Mouse (Mus musculus) forebrain, embryonic 10.5 days (tissue): ENCODE results near the gene Mrvi1. TPM values are rescaled to one million over a fixed set of nuclear protein-coding genes. Genes with fewer than 3 reads are reported as not detected.

ENCODE experiments used
- DNase-seq: peaks from one replicate; pipeline ENCODE4 v3.0.0-alpha.2; 2017; ENCODE audit warnings: low spot score; ENCODE audit errors: extremely low spot score
- H3K27ac ChIP-seq: fragments of 300-500 bp; sonication (generic); 2 replicates; pipeline ENCODE4 v1.5.1; 2016; ENCODE audit warnings: mild to moderate bottlenecking
- H3K27me3 ChIP-seq: fragments of 300-500 bp; sonication (generic); 2 replicates; pipeline ENCODE4 v1.6.1; 2016; ENCODE audit warnings: mild to moderate bottlenecking; ENCODE audit not compliant: poor library complexity, severe bottlenecking
- H3K36me3 ChIP-seq: fragments of 300-500 bp; sonication (generic); replicated peaks from 2 replicates; pipeline ENCODE4 v1.6.1; 2016; ENCODE audit warnings: mild to moderate bottlenecking, moderate library complexity
- H3K4me1 ChIP-seq: fragments of 300-500 bp; sonication (generic); 2 replicates; pipeline ENCODE4 v1.6.1; 2016
- H3K4me3 ChIP-seq: fragments of 300-500 bp; sonication (generic); 2 replicates; pipeline ENCODE4 v1.5.1; 2016; ENCODE audit warnings: mild to moderate bottlenecking, moderate library complexity
- H3K9me3 ChIP-seq: fragments of 300-500 bp; sonication (generic); 2 replicates; pipeline ENCODE4 v1.6.1; 2016; ENCODE audit warnings: mild to moderate bottlenecking, moderate library complexity
- WGBS: fragments of 180-500 bp; shearing (Covaris S2); methylation state at CpG from one replicate; pipeline ENCODE4 v1.1.7; 2016; 5-methylcytosine and 5-hydroxymethylcytosine counted together
- polyA plus RNA-seq: library from polyadenylated mRNA; unstranded; fragments of >200 nt; fragmentation: Nextera tagmentation; extraction: Ambion mirVana; gene quantifications from 2 replicates; pipeline ENCODE4 v1.2.1, GENCODE M21; 2016

Gene Mrvi1
- polyA plus RNA-seq, 1 experiment from 2014 or later = 1.2 TPM

DNA sequence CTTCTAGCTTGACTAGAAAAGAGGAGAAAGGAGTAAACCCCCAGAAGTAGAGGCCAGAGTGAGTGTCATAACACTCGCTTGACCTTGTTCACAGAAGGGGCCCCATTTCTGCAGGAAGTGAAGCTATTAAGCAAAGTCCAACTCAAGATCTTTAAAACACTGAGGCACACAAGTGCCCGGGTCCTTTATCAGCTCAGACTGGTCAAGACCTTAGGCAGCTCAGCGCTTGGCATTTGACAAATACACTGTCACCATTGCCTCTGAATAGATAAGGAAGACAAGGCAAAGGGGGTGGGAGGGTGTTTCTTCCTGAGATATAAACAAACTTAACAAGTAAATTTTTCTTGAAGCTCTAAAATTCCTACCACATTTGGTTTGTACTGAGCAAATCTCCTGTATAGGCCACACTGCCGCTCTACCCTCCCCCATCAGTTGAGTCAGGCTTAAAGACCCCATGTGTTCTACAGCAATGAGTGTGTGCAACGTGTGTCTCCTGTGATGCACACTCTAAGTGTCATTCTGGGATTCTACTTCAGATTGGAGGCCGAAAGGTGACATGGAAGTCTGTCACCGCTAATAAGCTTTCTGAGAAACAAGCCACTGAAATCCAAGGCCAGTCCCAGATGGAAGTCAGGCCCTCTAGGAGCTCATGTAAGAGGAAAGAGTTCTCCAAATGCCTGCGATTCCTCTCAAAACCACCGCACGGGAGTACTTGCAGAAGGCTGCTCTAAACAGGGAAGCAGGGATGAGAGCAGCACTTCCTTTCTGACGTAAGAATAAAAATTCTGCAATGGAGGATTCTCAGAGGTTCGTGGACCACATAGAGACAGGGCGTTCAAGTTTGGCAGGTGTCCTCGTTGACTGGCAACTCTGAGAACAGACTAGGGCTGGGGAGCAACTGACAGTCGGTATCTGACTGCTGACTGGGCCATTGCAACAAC is 16.9 kb upstream of the Mrvi1 start:
- H3K27me3 ChIP-seq = no peaks in the 10 kb centered on the region

GRCm38 (mm10) chr7:110991221-110991494 is 8.9 kb upstream of the Mrvi1 start:
- 31% methylated on average over 4 of the region's 4 CpGs for WGBS

More for the DNA sequence above, 16.9 kb upstream of the Mrvi1 start:
- no peaks in the 10 kb centered on the region for H3K4me1 ChIP-seq
- H3K36me3 ChIP-seq = no peaks in the 10 kb centered on the region
- H3K9me3 ChIP-seq = no peaks in the 10 kb centered on the region
- no peak overlapping the region for H3K27ac ChIP-seq
- DNase-seq = no peak
- no peak overlapping the region for H3K4me3 ChIP-seq
- 91% methylated on average over 15 of the region's 15 CpGs for WGBS

DNA sequence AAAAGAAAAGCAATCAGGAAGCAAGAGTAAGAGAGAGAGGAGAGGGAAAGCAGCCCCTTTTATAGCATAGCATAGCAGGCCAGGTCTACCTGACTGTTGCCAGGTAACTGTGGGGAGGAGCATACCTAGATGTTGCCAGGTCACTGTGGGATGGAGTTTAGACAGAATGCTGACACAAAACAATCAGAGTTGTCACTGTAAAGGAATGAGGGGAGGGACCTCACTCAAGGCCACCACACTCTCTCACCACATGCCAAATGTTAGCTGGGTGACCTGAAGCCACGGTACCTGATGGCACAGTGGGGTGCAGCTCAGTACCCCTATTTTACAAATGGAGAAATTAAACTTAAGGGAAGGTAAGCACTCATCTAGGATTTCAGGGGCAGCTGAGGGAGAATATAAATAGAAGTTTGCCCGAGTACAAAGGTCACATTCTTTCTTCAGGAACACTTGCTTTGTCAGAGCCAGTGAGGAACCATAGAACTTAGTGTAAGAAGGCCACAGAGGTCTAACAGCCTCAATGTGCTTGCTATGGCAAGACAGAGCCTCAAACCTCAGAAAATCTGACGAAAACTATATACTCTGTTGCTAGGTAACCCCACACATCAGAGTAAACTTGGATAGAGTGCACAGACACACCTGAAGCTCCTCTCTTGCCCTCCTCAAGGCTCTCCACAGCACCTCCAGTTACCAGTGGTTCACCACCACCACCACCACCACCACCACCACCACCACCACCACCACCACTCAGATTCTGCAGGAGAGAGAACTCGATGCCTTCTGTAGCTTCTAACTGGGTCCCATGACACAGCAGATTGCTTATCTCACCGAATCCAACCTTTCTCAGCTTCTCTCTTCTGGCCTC is 8.3 kb upstream of the Mrvi1 start:
- Histone ChIP-seq H3K4me3 (no peak overlapping the region), H3K9me3 (no peaks in the 10 kb centered on the region), H3K36me3 (no peaks in the 10 kb centered on the region), H3K27me3 (no peaks in the 10 kb centered on the region), H3K4me1 (peaks cover 26% of the 10 kb centered on the region), H3K27ac (no peak overlapping the region)
- 76% methylated on average over 5 of the region's 5 CpGs for WGBS
- DNase-seq = no peak

More at GRCm38 (mm10) chr7:110991221-110991494, 8.9 kb upstream of the Mrvi1 start:
- H3K4me1 ChIP-seq = peaks cover 21% of the 10 kb centered on the region
- no peak for DNase-seq
- H3K27ac ChIP-seq = no peak overlapping the region
- H3K36me3 ChIP-seq = no peaks in the 10 kb centered on the region
- H3K9me3 ChIP-seq = no peaks in the 10 kb centered on the region
- H3K27me3 ChIP-seq = no peaks in the 10 kb centered on the region
- no peak overlapping the region for H3K4me3 ChIP-seq

GRCm38 (mm10) chr7:110989286-110989879 is 7.1 kb upstream of the Mrvi1 start:
- peaks cover 27% of the 10 kb centered on the region for H3K4me1 ChIP-seq
- WGBS = 88% methylated on average over 5 of the region's 5 CpGs
- H3K4me3 ChIP-seq = no peak overlapping the region
- H3K9me3 ChIP-seq = no peaks in the 10 kb centered on the region
- no peak overlapping the region for H3K27ac ChIP-seq
- no peak for DNase-seq
- H3K36me3 ChIP-seq = no peaks in the 10 kb centered on the region
- H3K27me3 ChIP-seq = no peaks in the 10 kb centered on the region

GRCm38 (mm10) chr7:110988081-110988480 is 5.8 kb upstream of the Mrvi1 start:
- 96% methylated on average over 3 of the region's 3 CpGs for WGBS
- H3K27ac ChIP-seq = no peak overlapping the region
- no peak for DNase-seq
- no peaks in the 10 kb centered on the region for H3K27me3 ChIP-seq
- H3K9me3 ChIP-seq = no peaks in the 10 kb centered on the region
- peaks cover 27% of the 10 kb centered on the region for H3K4me1 ChIP-seq
- no peak overlapping the region for H3K4me3 ChIP-seq
- H3K36me3 ChIP-seq = no peaks in the 10 kb centered on the region

DNA sequence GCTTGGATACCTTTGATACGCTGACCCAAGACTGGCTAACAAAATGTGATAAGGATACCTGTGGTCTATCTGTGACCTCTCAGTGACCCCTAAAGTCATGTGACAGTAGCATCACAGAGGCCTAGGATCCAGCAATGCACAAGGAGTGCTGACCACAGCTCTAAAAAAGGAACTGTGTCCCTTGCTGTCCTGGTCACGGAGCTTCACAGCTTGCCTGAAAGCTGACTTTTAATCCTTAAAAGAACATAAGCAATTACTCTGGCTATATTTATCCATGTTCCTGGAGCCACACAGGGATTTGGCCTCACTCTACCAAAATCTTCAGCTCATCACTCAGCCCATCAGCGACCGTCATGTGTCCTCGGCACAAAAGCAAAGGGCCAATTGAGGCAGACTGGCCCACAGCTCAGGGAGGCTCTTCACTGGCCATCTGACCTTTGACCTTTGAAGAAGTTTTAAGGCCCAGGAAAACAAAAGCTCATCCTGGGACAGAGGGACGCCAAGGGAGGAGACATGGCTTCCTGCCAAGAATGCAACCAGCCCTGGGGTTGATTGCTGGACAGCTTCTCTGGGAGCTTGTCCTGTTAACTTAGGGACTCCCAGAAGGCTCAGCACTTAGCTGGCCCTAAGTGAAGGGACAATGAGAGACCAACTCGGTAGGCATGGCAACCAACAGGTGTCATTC is 3.5 kb upstream of the Mrvi1 start:
- DNase-seq = no peak
- no peaks in the 10 kb centered on the region for H3K27me3 ChIP-seq
- WGBS = 66% methylated on average over 7 of the region's 7 CpGs
- no peak overlapping the region for H3K27ac ChIP-seq
- no peaks in the 10 kb centered on the region for H3K36me3 ChIP-seq
- no peaks in the 10 kb centered on the region for H3K9me3 ChIP-seq
- H3K4me3 ChIP-seq = no peak overlapping the region
- peaks cover 28% of the 10 kb centered on the region for H3K4me1 ChIP-seq

DNA sequence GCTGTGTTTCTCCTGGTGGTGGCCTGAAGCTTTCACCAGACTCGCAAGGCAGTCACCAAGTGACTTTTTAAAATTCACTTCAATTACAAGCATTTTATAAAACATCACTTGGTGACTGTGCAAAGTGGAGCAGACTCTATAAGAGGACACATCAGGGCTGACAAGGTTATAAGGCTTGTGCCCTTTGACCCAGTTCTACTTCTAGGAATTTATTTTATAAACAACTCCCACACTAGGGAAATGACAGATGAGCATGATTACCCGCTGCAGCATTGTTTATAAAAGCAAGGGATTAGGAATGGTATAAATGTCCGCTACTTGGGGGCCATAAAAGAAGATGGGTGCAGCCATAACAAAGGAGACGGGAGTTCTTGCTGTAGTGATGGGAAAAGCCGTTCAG is 1.4 kb upstream of the Mrvi1 start:
- H3K9me3 ChIP-seq = no peaks in the 10 kb centered on the region
- H3K27me3 ChIP-seq = no peaks in the 10 kb centered on the region
- H3K36me3 ChIP-seq = no peaks in the 10 kb centered on the region
- H3K4me1 ChIP-seq = peaks cover 31% of the 10 kb centered on the region
- H3K27ac ChIP-seq = no peak overlapping the region
- DNase-seq = no peak
- 86% methylated on average over 5 of the region's 5 CpGs for WGBS
- H3K4me3 ChIP-seq = no peak overlapping the region

DNA sequence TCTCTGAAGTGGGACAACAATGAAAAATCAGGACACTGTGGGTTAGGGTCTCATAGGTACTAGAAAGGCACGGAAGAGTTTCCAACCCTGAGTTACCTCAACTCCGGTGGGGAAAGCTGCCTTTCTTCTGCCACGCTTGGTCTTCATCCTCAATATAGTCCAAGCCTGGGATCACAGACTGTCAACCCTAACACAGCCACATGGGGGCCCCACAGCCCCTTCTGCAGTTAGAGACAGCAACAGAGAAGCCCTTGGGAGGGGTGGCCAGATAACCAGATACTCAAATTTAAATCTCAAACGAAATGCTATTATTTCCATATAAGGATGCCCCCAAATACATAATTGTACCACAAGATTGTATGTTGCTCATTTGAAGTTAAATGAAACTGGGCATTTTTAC is 503 bp upstream of the Mrvi1 start:
- no peak for DNase-seq
- no peaks in the 10 kb centered on the region for H3K36me3 ChIP-seq
- peaks cover 31% of the 10 kb centered on the region for H3K4me1 ChIP-seq
- WGBS = 55% methylated on average over 4 of the region's 4 CpGs
- H3K4me3 ChIP-seq = no peak overlapping the region
- no peak overlapping the region for H3K27ac ChIP-seq
- H3K9me3 ChIP-seq = no peaks in the 10 kb centered on the region
- H3K27me3 ChIP-seq = no peaks in the 10 kb centered on the region

GRCm38 (mm10) chr7:110981036-110981435 is 1.2 kb downstream of the Mrvi1 start:
- no peak overlapping the region for H3K4me3 ChIP-seq
- 0 out of 2 replicates have a peak overlapping the region, but pooled peaks have one; percentile 36 for H3K27ac ChIP-seq
- H3K36me3 ChIP-seq = no peaks in the 10 kb centered on the region
- H3K4me1 ChIP-seq = peaks cover 30% of the 10 kb centered on the region
- no peaks in the 10 kb centered on the region for H3K9me3 ChIP-seq
- 85% methylated on average over 8 of the region's 8 CpGs for WGBS
- DNase-seq = no peak
- H3K27me3 ChIP-seq = no peaks in the 10 kb centered on the region

DNA sequence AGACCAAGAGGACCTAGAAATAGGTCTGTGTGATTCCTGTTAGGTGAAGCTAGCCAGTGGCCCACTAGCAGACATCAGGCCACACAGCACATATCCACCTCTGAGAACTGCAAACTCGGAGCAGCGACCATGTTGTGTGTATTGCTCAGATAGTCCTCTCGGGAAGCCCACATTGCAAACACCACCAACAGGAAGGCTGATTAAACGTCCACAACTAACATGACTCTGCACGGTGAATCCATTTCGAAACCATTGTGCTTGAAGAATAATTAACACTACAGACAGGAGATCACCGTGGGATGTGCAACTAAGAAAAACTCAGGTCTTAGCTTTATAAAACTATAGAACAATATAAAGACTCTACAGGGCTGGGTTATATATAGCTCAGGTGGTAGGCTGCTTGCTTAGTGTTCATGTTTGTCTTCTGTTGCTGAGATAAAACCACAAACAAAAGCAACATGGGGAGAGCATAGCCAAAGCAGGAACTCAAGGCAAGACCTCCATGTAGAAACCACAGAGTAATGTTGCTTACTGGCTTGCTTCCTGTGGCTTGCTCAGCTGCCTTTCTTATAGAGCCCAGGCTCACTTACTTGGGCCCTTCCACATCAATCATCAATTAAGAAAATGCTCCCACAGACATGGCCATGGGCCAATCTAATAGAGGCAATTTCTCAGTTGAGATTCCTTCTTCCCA is 4.4 kb downstream of the Mrvi1 start:
- H3K9me3 ChIP-seq = no peaks in the 10 kb centered on the region
- no peak overlapping the region for H3K4me3 ChIP-seq
- H3K27ac ChIP-seq = no peak overlapping the region
- peaks cover 24% of the 10 kb centered on the region for H3K4me1 ChIP-seq
- no peaks in the 10 kb centered on the region for H3K36me3 ChIP-seq
- H3K27me3 ChIP-seq = no peaks in the 10 kb centered on the region
- no peak for DNase-seq
- whole genome bisulfite sequencing = 92% methylated on average over 7 of the region's 7 CpGs

- no peak overlapping the region for H3K27ac ChIP-seq
- no peaks in the 10 kb centered on the region for H3K9me3 ChIP-seq
- no peaks in the 10 kb centered on the region for H3K36me3 ChIP-seq
- no peaks in the 10 kb centered on the region for H3K27me3 ChIP-seq
- no peak for DNase-seq
- no peak overlapping the region for H3K4me3 ChIP-seq
- no peaks in the 10 kb centered on the region for H3K4me1 ChIP-seq
- WGBS = 86% methylated on average over 4 of the region's 4 CpGs
Observed at GRCm38 (mm10) chr7:110973450-110973849, 8.8 kb downstream of the Mrvi1 start.

DNA sequence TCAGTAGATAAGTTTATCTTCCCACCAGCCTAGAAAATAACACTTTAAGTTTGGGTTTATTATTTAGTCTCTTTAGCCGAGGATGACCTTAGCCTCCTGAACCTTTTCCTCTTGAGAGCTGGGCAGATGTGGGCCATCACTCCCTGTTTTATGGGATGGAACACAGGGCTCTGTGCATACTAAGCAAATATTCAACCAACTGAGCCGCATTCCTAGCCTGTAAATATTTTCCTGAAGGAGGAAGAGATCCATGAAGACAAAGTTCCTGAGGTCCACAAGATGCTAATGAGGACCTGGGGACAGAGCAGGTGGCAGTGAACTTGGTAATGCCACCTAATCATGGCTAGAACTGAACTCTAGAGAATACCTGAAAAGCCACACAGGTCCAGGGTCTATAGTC is 9.5 kb downstream of the Mrvi1 start:
- Histone ChIP-seq H3K27ac (no peak overlapping the region), H3K36me3 (no peaks in the 10 kb centered on the region), H3K9me3 (no peaks in the 10 kb centered on the region), H3K27me3 (no peaks in the 10 kb centered on the region), H3K4me3 (no peak overlapping the region), H3K4me1 (no peaks in the 10 kb centered on the region)
- WGBS = 92% methylated on average over 2 of the region's 2 CpGs
- DNase-seq = no peak
